Mouse (Mus musculus): Measurements from ENCODE around the gene Bmp4. TPM values are rescaled to one million over a fixed set of nuclear protein-coding genes. Genes with fewer than 3 reads are reported as not detected.
A peak's percentile ranks its signal among the peaks of the same experiment; 100 is the strongest.

The Bmp4 gene
- polyA plus RNA-seq, 1 experiment from 2014 or later = 12.3 TPM

DNA sequence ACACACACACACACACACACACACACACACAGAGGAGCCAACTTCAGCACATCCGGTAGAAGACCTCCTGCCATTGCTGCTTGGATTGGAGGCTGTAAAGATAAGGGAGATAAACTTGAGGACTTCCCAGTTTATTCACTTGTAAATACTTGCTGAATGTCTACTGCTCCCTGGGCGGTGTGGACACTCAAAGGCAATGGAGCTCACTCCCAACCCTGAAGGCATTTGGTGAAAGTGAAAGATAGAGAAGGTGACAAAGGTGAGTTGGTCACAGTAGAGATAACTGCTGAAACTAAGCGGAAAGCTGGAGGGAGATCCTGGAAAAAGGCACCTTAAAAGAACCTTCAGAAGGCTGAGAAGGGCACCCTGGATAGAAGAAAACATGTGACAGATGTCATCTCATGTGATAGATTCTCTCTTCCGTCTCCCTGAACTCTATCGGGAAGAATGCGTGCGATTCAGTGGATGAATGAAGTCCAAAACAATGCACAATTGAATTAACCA lies 22.1 kb upstream of the Bmp4 start:
- Histone ChIP-seq H3K4me1 (ENCODE audit: control insufficient read depth, insufficient read depth, low read length) (no peaks in the 10 kb centered on the region), H3K4me2 (ENCODE audit: low read depth, low read length) (no peak overlapping the region), H3K4me3 (ENCODE audit: low read depth, low read length) (no peak overlapping the region), H3K36me3 (ENCODE audit: control insufficient read depth, insufficient read depth, low read length) (no peaks in the 10 kb centered on the region), H3K9ac (ENCODE audit: low read depth, low read length) (no peak overlapping the region), H3K9me3 (ENCODE audit: control insufficient read depth, low read length) (0 out of 2 replicates have a peak, but pooled peaks cover 6% of the 10 kb centered on the region), H3K27ac (replicated peaks; ENCODE audit: low read depth, low read length) (no peak overlapping the region), H3K27me3 (replicated peaks; ENCODE audit: control insufficient read depth, insufficient read depth, low read length) (no peaks in the 10 kb centered on the region)
- 81% methylated on average over 7 of the region's 7 CpGs for WGBS
- ATAC-seq (ENCODE audit: low read depth) (no peak), DNase-seq (ENCODE audit: low spot score) (no peak)

DNA sequence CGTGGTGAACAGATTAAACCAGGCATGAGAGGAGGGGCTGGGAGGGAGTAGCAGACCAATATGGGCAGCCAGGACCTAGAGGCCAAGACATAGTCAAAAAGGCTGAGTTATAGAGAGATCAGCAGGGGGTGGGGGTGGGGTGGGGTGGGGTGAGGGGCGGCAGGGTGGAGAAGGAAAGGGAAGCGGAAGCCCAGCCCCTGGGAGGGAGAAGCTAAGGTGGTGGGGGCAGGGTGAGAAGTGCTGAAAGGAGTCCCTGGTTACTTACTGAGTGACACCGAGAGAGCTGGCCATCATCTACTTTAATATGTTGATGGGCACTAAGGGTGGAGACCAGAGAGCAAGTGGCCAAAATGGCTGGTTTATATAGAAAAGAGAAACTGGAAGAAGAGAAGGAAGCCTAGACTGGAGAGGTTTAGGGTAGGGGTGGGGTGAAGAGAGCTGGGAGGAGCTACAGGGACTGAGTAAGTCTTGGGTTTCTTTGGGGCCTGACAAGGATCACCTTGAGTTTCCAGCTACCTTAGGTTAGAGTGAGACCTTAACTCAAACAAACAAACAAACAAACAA lies 20.2 kb upstream of the Bmp4 start:
- no peak overlapping the region for H3K4me2 ChIP-seq (ENCODE audit: low read depth, low read length)

DNA sequence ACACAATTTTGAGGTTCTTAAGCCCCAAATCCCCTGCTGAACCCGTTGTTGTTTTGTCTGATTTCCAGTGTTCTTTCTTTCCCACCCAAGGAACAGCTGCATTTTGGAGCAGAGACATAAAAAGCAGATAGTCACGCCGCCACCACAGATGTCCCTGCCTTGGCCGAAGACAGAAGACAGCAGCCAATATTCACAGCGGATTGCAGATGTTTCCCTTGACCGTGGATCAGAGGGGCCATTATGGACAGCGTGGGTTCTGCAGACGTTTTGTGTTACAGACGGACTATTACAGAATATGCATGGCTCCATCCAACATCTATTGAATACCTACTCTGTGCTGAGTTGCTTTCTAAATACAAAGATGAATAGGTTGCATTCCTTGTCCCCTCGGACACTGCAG lies 18.5 kb upstream of the Bmp4 start:
- ATAC-seq (ENCODE audit: low read depth) = no peak

More for the DNA sequence above, 20.2 kb upstream of the Bmp4 start:
- no peaks in the 10 kb centered on the region for H3K4me1 ChIP-seq (ENCODE audit: control insufficient read depth, insufficient read depth, low read length)
- H3K27ac ChIP-seq (replicated peaks; ENCODE audit: low read depth, low read length) = no peak overlapping the region
- 0 out of 2 replicates have a peak, but pooled peaks cover 6% of the 10 kb centered on the region for H3K9me3 ChIP-seq (ENCODE audit: control insufficient read depth, low read length)
- H3K4me3 ChIP-seq (ENCODE audit: low read depth, low read length) = no peak overlapping the region
- ATAC-seq (ENCODE audit: low read depth) = no peak
- no peaks in the 10 kb centered on the region for H3K36me3 ChIP-seq (ENCODE audit: control insufficient read depth, insufficient read depth, low read length)
- no peak overlapping the region for H3K9ac ChIP-seq (ENCODE audit: low read depth, low read length)
- DNase-seq (ENCODE audit: low spot score) = no peak
- 56% methylated on average over 4 of the region's 4 CpGs for WGBS
- no peaks in the 10 kb centered on the region for H3K27me3 ChIP-seq (replicated peaks; ENCODE audit: control insufficient read depth, insufficient read depth, low read length)

DNA sequence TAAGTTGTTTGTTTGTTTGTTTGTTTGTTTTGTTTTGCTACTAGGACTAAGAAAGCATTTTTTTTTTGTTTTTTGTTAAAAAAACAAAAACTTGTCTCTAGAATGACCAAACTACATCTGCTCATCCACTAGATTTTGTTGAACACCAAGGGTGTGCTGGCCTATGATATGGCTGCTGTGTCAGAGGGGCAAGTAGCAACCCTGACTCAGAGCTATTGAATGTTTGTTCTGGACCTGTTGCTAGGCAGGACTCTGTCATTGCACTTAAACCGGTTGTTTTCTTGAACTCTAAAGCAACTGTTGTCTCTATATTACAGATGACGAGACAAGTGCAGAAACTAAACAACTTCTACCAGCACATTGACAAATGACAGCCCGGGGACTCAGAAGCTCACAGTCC lies 17.9 kb upstream of the Bmp4 start:
- WGBS = 86% methylated on average over 3 of the region's 3 CpGs
- H3K9me3 ChIP-seq (ENCODE audit: control insufficient read depth, low read length) = no peaks in the 10 kb centered on the region
- ATAC-seq (ENCODE audit: low read depth) = no peak

More for the DNA sequence above, 18.5 kb upstream of the Bmp4 start:
- no peak overlapping the region for H3K4me2 ChIP-seq (ENCODE audit: low read depth, low read length)
- H3K36me3 ChIP-seq (ENCODE audit: control insufficient read depth, insufficient read depth, low read length) = no peaks in the 10 kb centered on the region
- H3K9ac ChIP-seq (ENCODE audit: low read depth, low read length) = no peak overlapping the region
- no peaks in the 10 kb centered on the region for H3K4me1 ChIP-seq (ENCODE audit: control insufficient read depth, insufficient read depth, low read length)
- DNase-seq (ENCODE audit: low spot score) = no peak
- H3K4me3 ChIP-seq (ENCODE audit: low read depth, low read length) = no peak overlapping the region
- no peaks in the 10 kb centered on the region for H3K9me3 ChIP-seq (ENCODE audit: control insufficient read depth, low read length)
- H3K27me3 ChIP-seq (replicated peaks; ENCODE audit: control insufficient read depth, insufficient read depth, low read length) = 0 out of 2 replicates have a peak, but pooled peaks cover 3% of the 10 kb centered on the region
- 77% methylated on average over 10 of the region's 10 CpGs for WGBS
- H3K27ac ChIP-seq (replicated peaks; ENCODE audit: low read depth, low read length) = no peak overlapping the region

DNA sequence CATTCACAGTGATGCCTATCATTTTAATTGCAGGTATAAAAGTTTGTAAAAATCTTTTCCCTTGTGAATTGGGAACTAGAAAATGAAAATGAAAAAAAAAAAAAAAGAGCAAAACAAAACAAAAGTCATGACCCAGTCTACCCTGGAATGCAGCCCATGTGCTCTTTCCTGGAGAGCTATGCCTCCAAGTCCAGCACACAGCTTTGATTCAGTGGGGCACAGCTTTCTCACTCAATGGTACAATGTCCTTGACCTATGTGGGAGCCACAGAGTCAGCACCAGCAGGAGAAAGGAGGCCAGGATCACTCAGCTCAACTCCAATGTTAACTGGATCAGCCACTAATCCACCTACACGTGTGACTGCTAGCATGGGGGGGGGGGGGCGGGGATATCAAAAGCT lies 9.5 kb upstream of the Bmp4 start:
- WGBS = 59% methylated on average over 2 of the region's 2 CpGs

More for the DNA sequence above, 17.9 kb upstream of the Bmp4 start:
- no peaks in the 10 kb centered on the region for H3K4me1 ChIP-seq (ENCODE audit: control insufficient read depth, insufficient read depth, low read length)
- no peak overlapping the region for H3K4me3 ChIP-seq (ENCODE audit: low read depth, low read length)
- 0 out of 2 replicates have a peak, but pooled peaks cover 3% of the 10 kb centered on the region for H3K27me3 ChIP-seq (replicated peaks; ENCODE audit: control insufficient read depth, insufficient read depth, low read length)
- no peak for DNase-seq (ENCODE audit: low spot score)
- no peak overlapping the region for H3K4me2 ChIP-seq (ENCODE audit: low read depth, low read length)
- no peaks in the 10 kb centered on the region for H3K36me3 ChIP-seq (ENCODE audit: control insufficient read depth, insufficient read depth, low read length)
- H3K27ac ChIP-seq (replicated peaks; ENCODE audit: low read depth, low read length) = no peak overlapping the region
- H3K9ac ChIP-seq (ENCODE audit: low read depth, low read length) = no peak overlapping the region

DNA sequence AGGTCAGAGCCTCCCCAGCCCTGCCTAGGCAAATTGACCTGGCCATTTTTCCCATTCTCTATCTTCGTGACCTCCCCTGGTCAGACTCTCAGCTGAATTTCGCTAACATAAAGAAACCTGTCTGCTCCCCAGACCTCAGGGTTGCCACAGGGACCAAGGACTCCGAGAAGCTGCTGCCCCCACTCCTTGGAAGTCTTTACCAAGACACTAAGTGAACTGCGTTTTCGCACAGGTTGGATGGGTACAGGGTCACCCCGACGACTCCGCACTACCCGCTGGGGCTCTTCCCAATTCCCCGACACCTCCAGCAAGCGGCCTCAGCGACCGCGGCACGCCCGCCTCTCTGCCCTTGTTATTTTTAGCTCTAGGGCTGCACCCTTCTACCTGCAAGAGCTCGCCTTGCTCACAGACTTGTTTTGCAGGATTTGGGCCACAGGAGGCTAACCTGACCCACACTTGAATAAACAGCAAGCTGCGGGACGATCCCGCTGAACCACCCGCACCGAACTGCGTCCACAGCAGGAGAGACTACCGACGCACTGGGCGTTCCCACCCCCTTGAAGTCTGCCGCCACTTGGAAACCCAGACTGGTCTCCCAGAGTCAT lies 7.7 kb upstream of the Bmp4 start:
- Histone ChIP-seq H3K4me3 (ENCODE audit: low read depth, low read length) (peak overlapping the region; percentile 32), H3K9ac (ENCODE audit: low read depth, low read length) (peak overlapping the region; percentile 23; the same call in 1 of the 2 replicates), H3K9me3 (ENCODE audit: control insufficient read depth, low read length) (no peaks in the 10 kb centered on the region), H3K36me3 (ENCODE audit: control insufficient read depth, insufficient read depth, low read length) (no peaks in the 10 kb centered on the region), H3K4me2 (ENCODE audit: low read depth, low read length) (peak overlapping the region; percentile 57), H3K27ac (replicated peaks; ENCODE audit: low read depth, low read length) (no peak overlapping the region), H3K4me1 (ENCODE audit: control insufficient read depth, insufficient read depth, low read length) (peaks cover 13% of the 10 kb centered on the region), H3K27me3 (replicated peaks; ENCODE audit: control insufficient read depth, insufficient read depth, low read length) (peaks cover 31% of the 10 kb centered on the region)
- 3% methylated on average over 27 of the region's 27 CpGs for WGBS
- no peak for DNase-seq (ENCODE audit: low spot score)
- ATAC-seq (ENCODE audit: low read depth) = peak; percentile 33; the same call in 1 of the 2 replicates

More for the DNA sequence above, 9.5 kb upstream of the Bmp4 start:
- Histone ChIP-seq H3K9me3 (ENCODE audit: control insufficient read depth, low read length) (no peaks in the 10 kb centered on the region), H3K4me2 (ENCODE audit: low read depth, low read length) (no peak overlapping the region), H3K4me1 (ENCODE audit: control insufficient read depth, insufficient read depth, low read length) (peaks cover 13% of the 10 kb centered on the region), H3K27me3 (replicated peaks; ENCODE audit: control insufficient read depth, insufficient read depth, low read length) (peaks cover 31% of the 10 kb centered on the region), H3K36me3 (ENCODE audit: control insufficient read depth, insufficient read depth, low read length) (no peaks in the 10 kb centered on the region), H3K9ac (ENCODE audit: low read depth, low read length) (no peak overlapping the region), H3K4me3 (ENCODE audit: low read depth, low read length) (no peak overlapping the region), H3K27ac (replicated peaks; ENCODE audit: low read depth, low read length) (no peak overlapping the region)
- ATAC-seq (ENCODE audit: low read depth) = no peak
- DNase-seq (ENCODE audit: low spot score) = no peak

DNA sequence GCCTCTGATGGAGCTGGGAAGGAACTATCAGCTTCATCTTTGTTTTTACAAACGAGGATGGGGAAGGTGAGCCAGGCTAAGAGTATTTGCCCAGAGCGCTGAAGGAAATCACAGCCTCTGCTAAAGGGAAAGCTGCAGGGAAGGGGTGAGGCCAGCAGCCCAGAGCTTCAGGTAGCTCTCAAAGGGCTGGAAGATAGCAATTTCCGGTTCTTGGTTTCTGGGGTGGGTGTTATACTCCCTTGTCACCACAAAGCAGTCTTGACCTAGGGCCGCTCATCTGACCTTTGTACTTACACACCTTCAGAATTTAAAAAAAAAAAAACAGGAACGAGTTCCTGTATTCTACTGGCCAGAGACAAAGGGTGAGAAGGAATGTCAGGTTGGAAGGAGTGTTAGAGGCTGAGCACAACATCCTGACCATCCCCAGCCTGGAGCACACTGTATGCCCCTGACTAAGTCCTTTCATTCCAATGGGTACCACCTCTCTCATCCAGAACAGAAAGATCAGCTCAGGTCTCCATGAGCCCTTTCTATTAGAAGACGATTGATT lies 1.2 kb upstream of the Bmp4 start:
- no peak for ATAC-seq (ENCODE audit: low read depth)
- no peaks in the 10 kb centered on the region for H3K36me3 ChIP-seq (ENCODE audit: control insufficient read depth, insufficient read depth, low read length)
- H3K27me3 ChIP-seq (replicated peaks; ENCODE audit: control insufficient read depth, insufficient read depth, low read length) = peaks cover 36% of the 10 kb centered on the region
- DNase-seq (ENCODE audit: low spot score) = no peak
- H3K9me3 ChIP-seq (ENCODE audit: control insufficient read depth, low read length) = no peaks in the 10 kb centered on the region
- H3K4me2 ChIP-seq (ENCODE audit: low read depth, low read length) = no peak overlapping the region
- 49% methylated on average over 6 of the region's 6 CpGs for WGBS
- H3K9ac ChIP-seq (ENCODE audit: low read depth, low read length) = no peak overlapping the region
- H3K27ac ChIP-seq (replicated peaks; ENCODE audit: low read depth, low read length) = no peak overlapping the region
- no peak overlapping the region for H3K4me3 ChIP-seq (ENCODE audit: low read depth, low read length)
- no peaks in the 10 kb centered on the region; the same call in 1 of the 2 replicates for H3K4me1 ChIP-seq (ENCODE audit: control insufficient read depth, insufficient read depth, low read length)

DNA sequence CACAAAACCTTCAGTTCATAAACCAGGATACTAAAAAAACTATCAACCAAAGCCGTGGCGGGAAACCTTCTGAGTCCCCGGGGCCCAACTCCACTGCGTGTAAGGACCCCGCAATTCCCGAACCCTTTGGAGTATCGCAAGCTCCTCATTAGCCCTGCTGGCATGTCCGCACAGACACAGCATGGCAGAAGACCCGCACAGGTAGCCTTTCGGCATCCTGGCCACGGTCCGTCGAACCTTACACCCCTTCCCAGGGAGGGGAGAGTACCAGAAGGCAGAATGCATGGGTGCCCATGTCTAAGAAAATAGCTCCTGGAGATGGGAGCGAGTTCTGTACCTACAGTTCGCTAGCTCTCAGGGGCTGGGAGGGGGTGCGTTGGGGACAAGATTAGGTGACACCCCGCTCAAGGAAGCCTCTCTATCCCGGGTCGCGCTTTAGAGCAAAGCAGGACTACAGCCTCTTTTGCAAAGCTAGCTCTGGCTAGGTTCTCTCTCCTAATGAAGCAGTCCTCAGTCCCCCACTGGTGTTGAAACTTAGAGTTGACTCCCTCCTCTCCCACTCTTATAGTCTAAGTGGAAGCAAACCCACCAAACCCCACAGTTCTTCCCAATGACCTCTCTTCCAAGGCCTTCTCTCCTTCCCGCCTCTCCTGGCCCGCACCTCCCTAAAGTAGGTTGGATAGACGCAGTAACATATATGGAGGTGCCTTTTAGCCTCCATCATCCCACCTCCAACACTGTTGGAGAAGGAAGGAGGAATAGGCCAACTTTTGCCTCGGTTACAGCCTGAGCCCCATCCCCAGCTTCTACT lies 826 bp downstream of the Bmp4 start:
- no peak for DNase-seq (ENCODE audit: low spot score)

More for the DNA sequence above, 826 bp downstream of the Bmp4 start:
- peaks cover under 1% of the 10 kb centered on the region; the same call in 1 of the 2 replicates for H3K4me1 ChIP-seq (ENCODE audit: control insufficient read depth, insufficient read depth, low read length)
- H3K36me3 ChIP-seq (ENCODE audit: control insufficient read depth, insufficient read depth, low read length) = no peaks in the 10 kb centered on the region
- no peaks in the 10 kb centered on the region for H3K9me3 ChIP-seq (ENCODE audit: control insufficient read depth, low read length)
- no peak for ATAC-seq (ENCODE audit: low read depth)
- WGBS = 5% methylated on average over 24 of the region's 24 CpGs
- H3K9ac ChIP-seq (ENCODE audit: low read depth, low read length) = peak overlapping the region; percentile 67
- H3K4me3 ChIP-seq (ENCODE audit: low read depth, low read length) = peak overlapping the region; percentile 62
- H3K27ac ChIP-seq (replicated peaks; ENCODE audit: low read depth, low read length) = peak overlapping the region; percentile 91
- peak overlapping the region; percentile 75 for H3K4me2 ChIP-seq (ENCODE audit: low read depth, low read length)
- peaks cover 30% of the 10 kb centered on the region for H3K27me3 ChIP-seq (replicated peaks; ENCODE audit: control insufficient read depth, insufficient read depth, low read length)
